Mouse (Mus musculus) small intestine, adult 2 months (tissue): ENCODE measurements around the gene Olfr1367. TPM values are rescaled to one million over a fixed set of nuclear protein-coding genes. Genes with fewer than 3 reads are reported as not detected.
A peak's percentile ranks its signal among the peaks of the same experiment; 100 is the strongest.

ENCODE experiments used
- H3K27ac ChIP-seq: fragments of 200-500 bp; 2 replicates; pipeline ENCODE4 v1.5.1; 2012; ENCODE audit warnings: low read depth, low read length, control low read depth, inconsistent platforms; ENCODE audit not compliant: insufficient read depth
- H3K27me3 ChIP-seq: fragments of 200-500 bp; 2 replicates; pipeline ENCODE4 v1.6.1; 2012; ENCODE audit warnings: mild to moderate bottlenecking, moderate library complexity, low read length, inconsistent platforms; ENCODE audit not compliant: control insufficient read depth, insufficient read depth
- H3K36me3 ChIP-seq: fragments of 200-500 bp; 2 replicates; pipeline ENCODE4 v1.6.1; 2012; ENCODE audit warnings: mild to moderate bottlenecking, low read length, control low read depth, inconsistent platforms; ENCODE audit not compliant: control insufficient read depth, insufficient read depth
- H3K4me1 ChIP-seq: fragments of 200-500 bp; 2 replicates; pipeline ENCODE4 v1.6.1; 2012; ENCODE audit warnings: low read length, inconsistent platforms, mixed read lengths; ENCODE audit not compliant: control insufficient read depth, insufficient read depth, insufficient read length
- H3K4me3 ChIP-seq: fragments of 200-500 bp; 2 replicates; pipeline ENCODE4 v1.5.1; 2012; ENCODE audit warnings: low read depth, mild to moderate bottlenecking, control low read depth, inconsistent platforms, low read length, moderate library complexity
- CTCF ChIP-seq: fragments of 200-500 bp; IDR thresholded peaks from 2 replicates; pipeline ENCODE4 v1.5.1; 2012; ENCODE audit warnings: low read depth, mild to moderate bottlenecking, control low read depth, inconsistent platforms, low read length, moderate library complexity, mixed read lengths; ENCODE audit not compliant: insufficient replicate concordance, insufficient read length; ENCODE audit errors: extremely low read depth
- POLR2A ChIP-seq: fragments of 200-500 bp; IDR thresholded peaks from 2 replicates; pipeline ENCODE4 v1.6.1; 2012; ENCODE audit warnings: low read depth, mild to moderate bottlenecking, control low read depth, inconsistent platforms, low read length, moderate library complexity
- WGBS: fragments of 180-500 bp; shearing (Covaris S2); methylation state at CpG from one replicate; pipeline ENCODE4 v1.1.7; 2018; 5-methylcytosine and 5-hydroxymethylcytosine counted together
- polyA plus RNA-seq: library from polyadenylated mRNA; depleted of rRNA; stranded (reverse); fragments of >200 nt; gene quantifications from 2 replicates; pipeline ENCODE4 v1.2.3, GENCODE M21; 2012

The Olfr1367 gene
- polyA plus RNA-seq, 1 experiment: not detected

- H3K4me1 ChIP-seq: no peaks in the 10 kb centered on the region
- H3K27me3 ChIP-seq: no peaks in the 10 kb centered on the region
- no peak overlapping the region for H3K27ac ChIP-seq
- H3K4me3 ChIP-seq: no peak overlapping the region
- H3K36me3 ChIP-seq: no peaks in the 10 kb centered on the region
- TF ChIP-seq POLR2A: no peak
- TF ChIP-seq CTCF: no peak
Measured at GRCm38 (mm10) chr13:21350593-21350992, 3.9 kb downstream of the Olfr1367 start.

DNA sequence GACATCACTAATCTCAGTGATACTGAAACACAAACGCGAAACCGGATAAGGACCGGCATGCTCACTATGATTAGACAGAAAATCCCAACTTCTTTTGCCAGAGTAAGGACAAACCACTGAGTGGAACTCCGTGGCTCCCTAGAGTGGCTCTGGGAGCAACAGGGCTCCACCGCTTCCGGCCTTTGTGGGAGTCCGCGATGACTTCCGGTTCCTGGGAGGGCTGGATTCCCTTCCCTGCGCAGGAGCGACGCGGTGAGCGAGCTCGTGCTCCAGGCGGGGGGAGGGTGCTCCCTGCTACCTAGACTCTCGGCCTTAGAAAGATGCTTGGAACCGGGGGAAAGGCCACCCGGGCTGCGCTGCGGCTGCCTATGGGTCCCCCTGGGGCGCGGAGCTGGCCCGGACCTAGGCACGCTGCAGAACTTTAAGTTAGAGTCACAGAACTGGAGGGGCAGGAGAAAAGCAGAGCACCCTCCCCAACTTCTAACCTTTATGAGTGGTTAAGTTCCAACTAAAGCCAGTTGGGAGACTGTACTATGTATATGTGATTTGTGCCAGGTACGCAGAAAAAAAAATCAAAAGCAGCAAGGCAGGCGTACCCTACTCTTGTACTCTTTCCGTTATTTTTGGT lies 16.0 kb downstream of the Olfr1367 start, which contains the start of gene Zscan12:
TSS of gene Zscan12 (plus strand) at position 200 of the 628 bp plus-strand sequence.
- 0 out of 2 replicates have a peak, but pooled peaks cover 1% of the 10 kb centered on the region for H3K4me1 ChIP-seq
- no peak within 1 kb of the TSS for H3K27ac ChIP-seq
- no peaks in the 10 kb centered on the region for H3K27me3 ChIP-seq
- TF ChIP-seq POLR2A (peak; percentile 75), CTCF (no peak)
- under 1% methylated on average over 29 of the region's 29 CpGs for WGBS
- peak within 1 kb of the TSS; percentile 83 for H3K4me3 ChIP-seq
- H3K36me3 ChIP-seq: peaks cover 3% of the 10 kb centered on the region; the same call in 1 of the 2 replicates

- TF ChIP-seq POLR2A: no peak
- no peak for TF ChIP-seq CTCF
- Histone ChIP-seq H3K4me3 (no peak overlapping the region), H3K27ac (no peak overlapping the region), H3K27me3 (no peaks in the 10 kb centered on the region), H3K4me1 (0 out of 2 replicates have a peak, but pooled peaks cover 1% of the 10 kb centered on the region), H3K36me3 (peaks cover 7% of the 10 kb centered on the region)
- 70% methylated on average over 12 of the region's 12 CpGs for WGBS
Measured at GRCm38 (mm10) chr13:21363719-21364118, 17.0 kb downstream of the Olfr1367 start.

DNA sequence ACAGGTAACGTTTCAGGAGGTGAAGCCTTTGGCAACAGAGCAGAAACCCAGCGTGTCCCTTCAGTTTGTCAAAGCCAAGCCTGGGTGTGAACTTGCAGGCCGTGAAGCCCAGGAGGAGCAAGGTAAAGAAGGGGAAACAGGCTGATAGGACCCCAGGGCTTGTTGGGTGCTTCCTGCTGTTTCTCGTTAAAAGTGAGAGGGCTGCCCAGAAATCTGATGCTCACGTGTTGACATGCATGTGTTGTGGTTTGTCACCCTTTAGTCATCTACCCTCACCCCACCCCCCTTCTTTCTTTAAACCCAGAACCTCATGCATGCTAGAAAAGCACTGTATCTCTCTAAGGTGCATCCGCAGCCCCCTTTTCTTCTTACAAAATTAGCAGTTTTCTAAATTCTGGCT lies 19.9 kb downstream of the Olfr1367 start:
- no peak overlapping the region for H3K4me3 ChIP-seq
- WGBS: 71% methylated on average over 6 of the region's 6 CpGs
- H3K36me3 ChIP-seq: peaks cover 20% of the 10 kb centered on the region
- H3K27me3 ChIP-seq: no peaks in the 10 kb centered on the region
- H3K4me1 ChIP-seq: 0 out of 2 replicates have a peak, but pooled peaks cover 1% of the 10 kb centered on the region
- H3K27ac ChIP-seq: no peak overlapping the region
- TF ChIP-seq POLR2A (no peak), CTCF (no peak)

GRCm38 (mm10) chr13:21372700-21373099 lies 26.0 kb downstream of the Olfr1367 start:
- Histone ChIP-seq H3K27me3 (no peaks in the 10 kb centered on the region), H3K4me3 (no peak overlapping the region), H3K4me1 (no peaks in the 10 kb centered on the region), H3K27ac (no peak overlapping the region), H3K36me3 (peaks cover 17% of the 10 kb centered on the region)
- no peak for TF ChIP-seq POLR2A
- TF ChIP-seq CTCF: no peak
- whole genome bisulfite sequencing: 84% methylated on average over 2 of the region's 2 CpGs

DNA sequence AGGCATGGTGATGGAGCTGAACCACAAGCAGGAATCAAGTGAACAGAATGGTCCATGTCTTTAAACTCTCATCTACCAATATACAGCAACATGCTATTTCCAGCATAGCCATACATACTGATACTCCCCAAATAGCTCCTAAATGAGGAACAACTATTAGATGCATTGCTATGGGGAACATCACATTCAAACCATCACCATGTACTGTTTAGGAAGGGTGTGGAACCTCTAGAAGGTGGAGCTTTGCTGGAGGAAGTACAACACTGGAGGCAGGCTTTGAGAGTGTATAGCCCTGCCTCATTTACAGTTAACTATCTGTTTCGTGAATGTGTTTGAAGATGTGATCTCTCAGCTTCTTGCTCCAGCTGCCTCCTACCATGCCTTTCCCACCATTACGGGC lies 31.1 kb downstream of the Olfr1367 start:
- H3K4me3 ChIP-seq: no peak overlapping the region
- H3K36me3 ChIP-seq: no peaks in the 10 kb centered on the region
- no peak overlapping the region for H3K27ac ChIP-seq
- H3K4me1 ChIP-seq: no peaks in the 10 kb centered on the region
- H3K27me3 ChIP-seq: no peaks in the 10 kb centered on the region
- TF ChIP-seq POLR2A: no peak
- no peak for TF ChIP-seq CTCF
- WGBS: 88% methylated on average over 2 of the region's 2 CpGs

DNA sequence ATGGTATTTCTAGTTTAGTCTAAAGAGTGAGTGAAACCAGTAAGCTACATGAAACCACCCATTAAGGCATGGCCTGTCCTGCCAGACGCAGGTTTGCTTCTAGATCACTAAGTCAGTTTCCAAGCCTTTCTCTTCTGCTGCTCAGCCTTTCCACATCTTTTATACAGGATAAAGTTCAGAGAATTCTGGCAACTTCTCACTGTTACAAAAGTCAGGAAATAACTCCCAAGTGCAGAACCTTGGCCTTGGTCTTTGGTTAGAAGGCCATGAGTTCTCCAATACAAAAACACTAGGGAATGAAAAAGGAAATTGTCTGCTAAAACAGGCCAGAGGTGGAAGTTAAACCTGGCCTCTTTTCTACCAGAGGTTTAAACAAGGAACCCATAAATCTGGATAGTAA lies 48.5 kb downstream of the Olfr1367 start:
- Histone ChIP-seq H3K4me3 (no peak overlapping the region), H3K4me1 (no peaks in the 10 kb centered on the region), H3K36me3 (peaks cover 49% of the 10 kb centered on the region), H3K27ac (no peak overlapping the region), H3K27me3 (no peaks in the 10 kb centered on the region)
- 91% methylated on average over 1 of the region's 1 CpGs for WGBS
- TF ChIP-seq CTCF (no peak), POLR2A (no peak)
